Mouse (Mus musculus) thymus, postnatal 4 days (tissue): Measurements from ENCODE around the gene Tstd3.
"Not testable (repeated sequence)": the region's sequence is repeated elsewhere in the genome, so short reads cannot be mapped to it uniquely, and the experiment has no call there.

Experiments used
- DNase-seq: peaks from one replicate; pipeline ENCODE4 v3.0.0; 2021

The Tstd3 gene

GRCm38 (mm10) chr4:21744142-21744541 lies 22.9 kb downstream of the Tstd3 start:
- not testable (repeated sequence) for DNase-seq

- no peak for DNase-seq
These were observed 27.8 kb downstream of the Tstd3 start for GRCm38 (mm10) chr4:21739169-21739568.

GRCm38 (mm10) chr4:21727615-21728165 lies 39.3 kb downstream of the Tstd3 start, which contains the start of gene Ccnc:
Gene Ccnc (plus strand): TSS chr4:21727701.
- peak; percentile 91 for DNase-seq

DNA sequence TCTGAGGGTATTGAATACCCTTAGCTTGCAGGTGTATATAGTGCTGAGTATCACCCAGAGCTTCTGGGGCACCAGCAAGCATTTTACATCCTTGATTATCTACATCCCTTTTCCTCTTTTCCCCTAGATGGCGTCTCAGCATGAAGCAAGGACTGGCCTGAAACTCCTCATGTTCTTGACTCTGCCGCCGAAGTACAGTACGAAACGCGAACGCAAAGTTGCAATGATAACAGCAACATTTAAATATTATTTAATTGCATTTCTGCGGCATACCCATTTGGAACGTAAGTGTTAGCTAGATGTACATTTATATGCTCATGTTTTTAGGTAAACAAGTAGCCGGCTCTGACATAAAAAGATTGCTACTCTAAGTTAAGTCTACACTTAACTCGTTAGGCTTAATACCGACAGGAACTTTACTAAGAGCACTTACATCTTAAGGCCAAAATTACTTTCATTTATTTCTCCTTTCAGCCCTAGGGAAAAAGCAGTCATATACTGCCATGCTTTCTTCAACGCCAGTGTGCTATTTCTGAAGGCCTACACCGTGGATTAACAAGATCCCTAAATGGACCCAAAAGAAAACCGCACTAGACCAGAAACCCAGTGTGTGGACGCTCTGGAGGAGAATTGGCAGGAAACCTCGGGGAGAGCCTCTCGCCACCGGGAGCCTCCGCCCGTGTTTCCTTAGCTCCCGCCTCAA lies 39.9 kb downstream of the Tstd3 start:
- DNase-seq: peak; percentile 24

DNA sequence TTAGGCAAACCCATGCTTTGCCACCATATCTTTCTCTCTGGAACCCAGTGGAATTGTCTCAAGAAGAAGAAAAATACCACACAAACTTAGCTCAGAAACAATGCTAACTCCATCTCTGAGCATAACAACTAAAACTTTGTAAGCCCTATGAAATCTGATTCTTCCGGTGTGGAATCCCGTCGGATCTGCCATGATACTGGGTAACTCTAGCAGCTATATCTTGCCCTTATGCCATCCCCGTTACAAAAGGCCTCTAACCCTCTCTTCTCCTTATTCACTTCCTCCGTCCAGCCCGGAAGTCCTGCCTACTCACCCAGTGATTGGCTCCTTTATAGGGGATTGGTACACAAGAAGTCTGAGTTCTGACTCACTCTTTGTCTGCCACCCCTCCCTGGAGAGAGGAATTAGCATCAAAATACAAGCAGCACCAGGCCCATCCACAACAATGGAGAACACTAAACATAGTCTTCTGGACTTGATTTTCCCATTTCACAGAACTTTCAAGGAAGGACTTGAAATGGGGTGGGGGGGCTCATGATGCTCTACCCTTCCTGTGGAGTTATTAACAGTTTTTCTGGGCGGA lies 44.2 kb downstream of the Tstd3 start:
- no peak for DNase-seq

- DNase-seq: peak; percentile 78
These were observed 54.9 kb downstream of the Tstd3 start for GRCm38 (mm10) chr4:21712147-21712546.
